Mouse (Mus musculus): ENCODE results near the gene Chst2.

Chst2 gene

DNA sequence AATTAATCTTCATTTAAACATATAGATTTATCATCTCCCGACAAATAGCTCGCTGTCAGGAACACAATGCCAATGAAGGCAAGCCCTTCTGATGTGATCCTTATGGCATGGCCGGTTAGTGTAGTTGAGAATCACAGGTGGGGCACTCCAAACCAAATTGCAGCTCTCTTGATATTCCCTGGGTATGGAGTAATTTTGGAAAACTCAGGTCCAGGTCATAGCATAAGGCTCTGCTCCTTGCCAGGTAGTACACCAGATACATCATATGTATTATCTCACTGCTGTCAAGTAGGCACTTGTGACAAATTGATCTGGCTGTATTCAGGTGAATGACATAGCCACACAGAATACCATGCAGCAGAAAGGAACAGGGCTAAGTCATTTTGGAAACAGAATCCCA lies 40.6 kb downstream of the Chst2 start:
- no peak for DNase-seq (ENCODE audit: low read depth)

- no peak for DNase-seq (ENCODE audit: low read depth)
Observed at GRCm38 (mm10) chr9:95353829-95354391, 52.6 kb downstream of the Chst2 start.

GRCm38 (mm10) chr9:95351968-95352367 lies 54.6 kb downstream of the Chst2 start:
- no peak for DNase-seq (ENCODE audit: low read depth)

DNA sequence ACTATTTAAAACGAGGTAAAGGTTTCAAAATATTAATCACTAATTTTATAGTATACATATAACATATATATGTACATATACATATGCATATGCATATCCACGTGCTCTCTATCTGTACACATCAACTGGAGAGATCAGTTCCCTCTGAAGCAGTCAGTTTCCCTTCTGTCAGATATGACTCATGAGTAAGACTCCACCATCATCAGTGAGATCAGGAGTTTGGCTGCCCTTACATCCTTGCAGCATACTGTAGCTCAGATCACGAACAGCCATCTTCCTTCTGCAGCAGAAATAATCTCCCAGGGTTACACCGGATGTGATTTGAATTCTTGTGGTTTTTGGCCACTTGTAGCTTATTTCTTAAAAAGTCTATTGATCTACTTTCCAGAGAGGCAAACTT lies 56.0 kb downstream of the Chst2 start:
- DNase-seq (ENCODE audit: low read depth) = no peak
